Mouse (Mus musculus) thymus, postnatal 36 days (tissue): ENCODE measurements around the gene Gm5926.
"Not testable (repeated sequence)": the region's sequence is repeated elsewhere in the genome, so short reads cannot be mapped to it uniquely, and the experiment has no call there.

Source experiments
- DNase-seq, 2 experiments: peaks; one replicate each; pipeline ENCODE4 v3.0.0; 2022; ENCODE audit warnings: mixed read lengths in 2 of 2

Gene Gm5926

DNA sequence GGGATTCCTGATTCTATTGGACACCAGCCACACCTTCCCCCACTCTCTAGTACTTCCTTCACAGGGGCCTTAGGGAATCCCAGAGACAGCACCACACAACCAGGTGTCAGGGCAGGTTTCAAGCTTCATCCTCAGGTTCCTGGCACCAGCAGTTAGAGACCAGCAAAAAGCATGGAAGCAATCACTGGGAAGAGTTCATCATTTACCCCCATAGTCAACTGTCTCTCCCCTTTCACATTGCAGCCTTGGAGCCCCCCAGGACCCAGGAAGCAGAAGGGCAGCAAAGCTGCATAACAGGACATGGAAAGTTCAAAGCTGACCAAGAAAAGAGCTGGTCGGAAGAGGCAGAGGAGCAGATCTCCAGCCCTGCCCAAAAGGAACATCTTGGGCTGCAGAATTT is at the start of gene Gm5926:
TSS of gene Gm5926 (plus strand) at position 301 of the 400 bp plus-strand sequence.
- DNase-seq = not testable (repeated sequence)

- DNase-seq = not testable (repeated sequence)
These were observed 49.5 kb upstream of the Gm5926 start for GRCm38 (mm10) chrX:32601008-32601407.

- not testable (repeated sequence) for DNase-seq
These were observed 49.1 kb upstream of the Gm5926 start for GRCm38 (mm10) chrX:32601425-32601824.
